Mouse (Mus musculus) bone marrow macrophage, adult 2 months (primary cell): ENCODE measurements around the gene Clps.

Experiments used
- CTCF ChIP-seq: IDR thresholded peaks from 2 replicates; pipeline ENCODE4 v1.5.1; 2012; ENCODE audit warnings: low read depth, mild to moderate bottlenecking, low read length, moderate library complexity
- POLR2A ChIP-seq: IDR thresholded peaks from 2 replicates; pipeline ENCODE4 v1.6.1; 2012; ENCODE audit warnings: mild to moderate bottlenecking, low read depth, low read length, borderline replicate concordance

DNA sequence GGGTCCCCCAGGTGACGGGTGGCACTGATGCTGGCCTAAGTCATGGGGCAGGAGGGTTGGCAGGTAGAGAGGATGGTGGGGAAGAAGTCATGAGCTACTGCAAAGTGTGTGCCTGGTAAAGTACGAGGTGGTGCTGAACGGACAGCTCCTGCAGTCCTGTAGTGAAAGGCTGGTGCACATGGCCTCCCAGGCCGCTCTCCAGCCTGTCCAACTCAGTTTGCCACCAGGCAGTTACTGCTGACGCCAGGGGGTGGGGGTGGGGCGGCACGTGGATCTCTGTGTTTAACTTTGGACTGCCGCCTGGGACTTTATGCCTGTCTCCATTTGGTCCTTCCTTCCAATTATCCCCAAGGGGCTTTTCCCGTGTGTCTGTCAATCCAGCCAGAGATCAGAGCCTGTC is 19.8 kb upstream of the Clps start:
- TF ChIP-seq CTCF (no peak), POLR2A (no peak)
